Mouse (Mus musculus) hindbrain, embryonic 11.5 days (tissue): ENCODE results near the gene Gm13275. TPM values are rescaled to one million over a fixed set of nuclear protein-coding genes. Genes with fewer than 3 reads are reported as not detected.
A peak's percentile ranks its signal among the peaks of the same experiment; 100 is the strongest.
"Not testable (repeated sequence)": the region's sequence is repeated elsewhere in the genome, so short reads cannot be mapped to it uniquely, and the experiment has no call there.

Experiments used
- ATAC-seq: fragments of 200-750 bp; cut with Nextera tagmentation; 2 replicates; pipeline ENCODE4 v1.8.0; 2017; ENCODE audit warnings: mild to moderate bottlenecking, moderate TSS enrichment, moderate library complexity; ENCODE audit not compliant: low FRiP score
- DNase-seq: peaks from one replicate; pipeline ENCODE4 v3.0.0-alpha.2; 2015; ENCODE audit warnings: low spot score
- H3K27ac ChIP-seq: fragments of 300-500 bp; sonication (generic); 2 replicates; pipeline ENCODE4 v1.5.1; 2014; ENCODE audit warnings: mild to moderate bottlenecking, low read depth, low read length
- H3K27me3 ChIP-seq: fragments of 300-500 bp; sonication (generic); 2 replicates; pipeline ENCODE4 v1.6.1; 2014; ENCODE audit warnings: mild to moderate bottlenecking, low read length, moderate library complexity, mixed read lengths; ENCODE audit not compliant: control insufficient read depth, insufficient read depth
- H3K36me3 ChIP-seq: fragments of 300-500 bp; sonication (generic); 2 replicates; pipeline ENCODE4 v1.6.1; 2014; ENCODE audit warnings: mild to moderate bottlenecking, low read length, moderate library complexity, mixed read lengths; ENCODE audit not compliant: control insufficient read depth, insufficient read depth
- H3K4me1 ChIP-seq: fragments of 300-500 bp; sonication (generic); replicated peaks from 2 replicates; pipeline ENCODE4 v1.6.1; 2014; ENCODE audit warnings: low read length, mixed read lengths; ENCODE audit not compliant: control insufficient read depth, insufficient read depth
- H3K4me2 ChIP-seq: fragments of 300-500 bp; sonication (generic); replicated peaks from 2 replicates; pipeline ENCODE4 v1.6.1; 2014; ENCODE audit warnings: mild to moderate bottlenecking, low read depth, low read length
- H3K4me3 ChIP-seq: fragments of 300-500 bp; sonication (generic); 2 replicates; pipeline ENCODE4 v1.5.1; 2014; ENCODE audit warnings: low read depth, low read length
- H3K9ac ChIP-seq: fragments of 300-500 bp; sonication (generic); 2 replicates; pipeline ENCODE4 v1.6.1; 2014; ENCODE audit warnings: low read depth, low read length
- H3K9me3 ChIP-seq: fragments of 300-500 bp; sonication (generic); 2 replicates; pipeline ENCODE4 v1.6.1; 2016; ENCODE audit warnings: low read length; ENCODE audit not compliant: control insufficient read depth
- WGBS: fragments of 180-500 bp; shearing (Covaris S2); extraction: QIAGEN DNeasy Blood & Tissue Kit; methylation state at CpG from one replicate; pipeline ENCODE4 v1.1.7; 2014; 5-methylcytosine and 5-hydroxymethylcytosine counted together
- polyA plus RNA-seq: library from polyadenylated mRNA; unstranded; fragments of >200 nt; fragmentation: Nextera tagmentation; extraction: Ambion mirVana; gene quantifications from 2 replicates; pipeline ENCODE4 v1.2.1, GENCODE M21; 2014

Gm13275 gene
- polyA plus RNA-seq = not detected in 2 replicates

DNA sequence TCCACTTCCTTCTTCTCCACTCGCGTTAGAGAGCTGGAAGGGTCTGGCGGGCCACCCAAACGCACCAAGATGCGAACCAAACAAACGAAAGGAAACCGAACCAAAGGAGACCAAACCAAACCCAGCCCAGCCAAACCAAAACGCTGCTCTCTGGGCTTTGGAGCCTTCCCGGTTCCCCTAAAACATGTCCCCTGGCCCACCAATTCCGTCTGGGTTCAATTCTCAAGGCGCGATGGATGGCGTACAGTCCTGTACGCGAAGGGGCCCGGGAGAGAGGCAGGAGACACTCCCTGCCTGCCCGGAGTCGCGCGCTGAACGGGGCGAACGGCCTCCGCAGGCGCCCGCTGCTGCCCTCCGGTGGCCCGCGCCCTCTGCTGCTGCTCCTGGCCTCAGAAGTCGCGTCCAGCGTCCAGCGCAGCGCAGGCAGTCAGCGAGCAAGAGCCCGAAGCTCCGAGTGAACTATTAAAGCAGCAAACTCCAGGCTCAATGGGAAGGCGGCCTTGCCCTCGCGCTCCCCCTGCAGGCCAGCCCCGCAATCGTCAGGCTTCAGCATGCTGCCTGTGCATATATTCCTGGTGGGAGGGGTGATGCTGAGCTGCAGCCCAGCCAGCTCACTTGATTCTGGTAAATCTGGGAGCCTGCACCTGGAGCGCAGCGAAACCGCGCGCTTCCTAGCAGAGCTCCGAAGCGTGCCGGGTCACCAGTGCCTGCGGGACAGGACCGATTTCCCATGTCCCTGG is at the start of gene Gm13275:
TSS of gene Gm13275 (plus strand) at position 552 of the 740 bp plus-strand sequence.
- not testable (repeated sequence) for H3K4me1 ChIP-seq, H3K9me3 ChIP-seq, ATAC-seq, H3K9ac ChIP-seq, DNase-seq, H3K4me3 ChIP-seq, H3K36me3 ChIP-seq, H3K27me3 ChIP-seq, H3K27ac ChIP-seq, H3K4me2 ChIP-seq
- WGBS = 0% methylated on average over 4 of the region's 52 CpGs

DNA sequence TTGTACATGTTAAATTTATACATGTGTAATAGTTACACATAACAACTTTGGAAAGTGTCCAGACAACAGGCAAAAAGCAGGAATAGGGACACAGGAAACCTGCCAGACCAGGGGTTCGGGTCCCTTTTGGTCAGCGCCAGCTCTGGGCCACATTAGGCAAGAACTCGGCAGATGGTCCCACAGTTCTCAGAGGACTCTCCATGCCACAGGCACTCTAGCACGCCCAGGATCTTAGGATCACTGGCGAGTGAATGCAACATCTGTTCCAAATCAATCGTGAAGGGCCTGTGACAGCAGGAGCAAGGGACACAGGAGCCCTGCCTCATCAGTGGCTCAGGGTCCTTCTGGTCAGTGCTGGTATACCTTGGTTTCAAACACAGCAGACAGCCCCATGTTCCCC is 44.4 kb upstream of the Gm13275 start:
- Histone ChIP-seq H3K9me3 (no peaks in the 10 kb centered on the region), H3K4me1 (no peaks in the 10 kb centered on the region), H3K27me3 (no peaks in the 10 kb centered on the region), H3K27ac (no peak overlapping the region), H3K36me3 (no peaks in the 10 kb centered on the region), H3K9ac (no peak overlapping the region), H3K4me2 (no peak overlapping the region), H3K4me3 (no peak overlapping the region)
- no peak for DNase-seq
- 60% methylated on average over 6 of the region's 6 CpGs for WGBS
- no peak for ATAC-seq

GRCm38 (mm10) chr4:88754818-88755340 is 39.4 kb upstream of the Gm13275 start, which contains the start of gene Gm13271:
TSS of gene Gm13271 (plus strand) at chr4:88754868.
- not testable (repeated sequence) for H3K36me3 ChIP-seq, H3K27me3 ChIP-seq, H3K4me2 ChIP-seq, ATAC-seq, H3K4me1 ChIP-seq, H3K9ac ChIP-seq, H3K4me3 ChIP-seq, DNase-seq, H3K27ac ChIP-seq, H3K9me3 ChIP-seq
- 79% methylated on average over 15 of the region's 15 CpGs for WGBS

DNA sequence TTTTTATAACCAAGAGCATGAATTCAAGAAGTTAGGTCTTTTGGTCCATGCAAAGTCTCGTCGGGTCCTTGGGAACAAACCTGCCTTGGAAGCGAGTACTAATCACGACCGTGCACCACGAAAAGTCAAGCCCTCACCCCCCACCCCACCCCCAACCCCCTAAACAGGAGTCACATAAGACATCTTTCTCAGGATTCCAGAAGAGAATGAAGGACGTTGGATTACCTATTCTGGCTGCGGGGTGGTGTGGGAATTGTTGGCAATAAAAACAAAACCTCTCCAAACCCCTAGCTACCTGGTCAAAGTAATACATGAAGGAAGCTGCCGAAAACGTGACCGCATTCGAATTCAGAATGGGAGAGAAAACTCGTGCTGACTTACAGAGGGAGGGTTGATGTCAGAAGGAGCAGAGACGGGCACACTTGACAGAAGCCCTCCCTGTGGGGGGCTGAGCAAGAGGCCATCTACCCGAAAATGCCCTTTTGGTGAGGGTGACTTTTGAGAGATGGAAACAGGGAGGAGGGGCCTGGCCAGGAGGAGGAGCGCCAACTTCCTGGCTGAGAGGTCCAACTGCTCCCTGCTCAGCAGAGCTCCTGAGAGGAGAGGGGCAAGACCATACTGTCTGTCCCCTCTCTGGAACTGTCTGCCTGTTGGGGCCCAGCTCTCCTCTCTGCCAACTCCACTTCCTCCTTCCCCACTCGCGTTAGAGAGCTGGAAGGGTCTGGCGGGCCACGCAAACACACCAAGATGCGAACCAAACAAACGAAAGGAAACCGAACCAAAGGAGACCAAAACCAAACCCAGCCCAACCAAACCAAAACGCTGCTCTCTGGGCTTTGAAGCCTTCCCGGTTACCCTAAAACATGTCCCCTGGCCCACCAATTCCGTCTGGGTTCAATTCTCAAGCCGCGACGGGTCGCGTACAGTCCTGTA is 37.4 kb upstream of the Gm13275 start:
- peak overlapping the region; percentile 49 for H3K27ac ChIP-seq
- peak overlapping the region; percentile 44 for H3K4me3 ChIP-seq
- 10% methylated on average over 28 of the region's 31 CpGs for WGBS
- H3K4me1 ChIP-seq, H3K9me3 ChIP-seq, H3K36me3 ChIP-seq, H3K9ac ChIP-seq, ATAC-seq, H3K27me3 ChIP-seq: not testable (repeated sequence)
- peak; percentile 59 for DNase-seq
- H3K4me2 ChIP-seq = peak overlapping the region; percentile 68

DNA sequence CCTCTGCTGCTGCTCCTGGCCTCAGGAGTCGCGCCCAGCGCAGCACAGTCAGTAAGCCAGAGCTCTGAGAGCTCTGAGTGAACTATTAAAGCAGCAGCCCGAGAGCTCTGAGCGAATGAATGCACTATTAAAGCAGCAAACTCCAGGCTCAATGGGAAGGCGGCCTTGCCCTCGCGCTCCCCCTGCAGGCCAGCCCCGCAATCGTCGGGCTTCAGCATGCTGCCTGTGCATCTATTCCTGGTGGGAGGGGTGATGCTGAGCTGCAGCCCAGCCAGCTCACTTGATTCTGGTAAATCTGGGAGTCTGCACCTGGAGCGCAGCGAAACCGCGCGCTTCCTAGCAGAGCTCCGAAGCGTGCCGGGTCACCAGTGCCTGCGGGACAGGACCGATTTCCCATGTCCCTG is 36.7 kb upstream of the Gm13275 start:
- WGBS = under 1% methylated on average over 18 of the region's 21 CpGs
- not testable (repeated sequence) for H3K36me3 ChIP-seq

DNA sequence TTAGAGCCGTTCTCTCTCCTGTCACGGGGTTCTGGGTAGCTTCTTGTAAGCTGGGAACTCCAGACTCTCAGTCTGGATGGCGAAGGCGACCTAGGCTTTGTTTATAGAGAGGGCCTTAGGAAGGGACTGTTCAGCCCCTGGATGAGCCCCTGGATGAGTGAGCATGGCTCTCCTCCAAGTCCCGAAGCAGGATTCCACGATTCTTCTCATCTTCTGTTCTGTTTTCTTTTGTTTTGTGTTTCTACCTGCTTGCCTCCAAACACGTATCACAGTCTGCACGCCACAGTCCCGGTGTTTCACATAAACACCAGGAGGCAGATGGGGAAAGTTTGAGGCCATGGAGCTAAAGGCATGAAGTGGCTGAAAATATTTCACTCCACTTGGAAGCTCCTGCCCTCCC is 35.5 kb upstream of the Gm13275 start:
- ATAC-seq, H3K9me3 ChIP-seq, H3K27me3 ChIP-seq: not testable (repeated sequence)

More for the DNA sequence above, 36.7 kb upstream of the Gm13275 start:
- H3K4me3 ChIP-seq = peak overlapping the region; percentile 44
- DNase-seq = peak; percentile 81
- not testable (repeated sequence) for H3K27me3 ChIP-seq, H3K4me1 ChIP-seq, H3K9ac ChIP-seq, H3K9me3 ChIP-seq
- peak overlapping the region; percentile 68 for H3K4me2 ChIP-seq
- peak; percentile 100 for ATAC-seq
- H3K27ac ChIP-seq = peak overlapping the region; percentile 49

DNA sequence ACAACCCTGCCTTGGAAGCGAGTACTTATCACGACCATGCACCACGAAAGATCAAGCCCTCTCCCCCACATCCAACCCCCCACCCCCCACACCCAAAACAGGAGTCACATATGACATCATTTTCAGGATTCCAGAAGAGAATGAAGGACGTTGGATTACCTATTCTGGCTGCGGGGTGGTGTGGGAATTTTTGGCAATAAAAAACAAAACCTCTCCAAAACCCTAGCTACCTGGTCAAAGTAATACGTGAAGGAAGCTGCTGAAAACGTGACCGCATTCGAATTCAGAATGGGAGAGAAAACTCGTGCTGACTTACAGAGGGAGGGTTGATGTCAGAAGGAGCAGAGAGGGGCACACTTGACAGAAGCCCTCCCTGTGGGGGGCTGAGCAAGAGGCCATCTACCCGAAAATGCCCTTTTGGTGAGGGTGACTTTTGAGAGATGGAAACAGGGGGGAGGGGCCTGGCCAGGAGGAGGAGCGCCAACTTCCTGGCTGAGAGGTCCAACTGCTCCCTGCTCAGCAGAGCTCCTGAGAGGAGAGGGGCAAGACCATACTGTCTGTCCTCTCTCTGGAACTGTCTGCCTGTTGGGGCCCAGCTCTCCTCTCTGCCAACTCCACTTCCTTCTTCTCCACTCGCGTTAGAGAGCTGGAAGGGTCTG is 34.5 kb upstream of the Gm13275 start, which contains the start of gene Gm13283:
TSS of gene Gm13283 (plus strand) at position 510 of the 659 bp plus-strand sequence.
- not testable (repeated sequence) for H3K9me3 ChIP-seq, ATAC-seq, H3K9ac ChIP-seq, H3K27me3 ChIP-seq, H3K4me1 ChIP-seq, H3K27ac ChIP-seq, H3K36me3 ChIP-seq, DNase-seq
- Histone ChIP-seq H3K4me2 (peak within 1 kb of the TSS; percentile 29), H3K4me3 (0 out of 2 replicates have a peak within 1 kb of the TSS, but pooled peaks have one; percentile 13)
- WGBS = 39% methylated on average over 6 of the region's 14 CpGs

More for the DNA sequence above, 35.5 kb upstream of the Gm13275 start:
- not testable (repeated sequence) for H3K9ac ChIP-seq, DNase-seq, H3K36me3 ChIP-seq, H3K4me1 ChIP-seq, H3K27ac ChIP-seq, H3K4me2 ChIP-seq, H3K4me3 ChIP-seq
- WGBS = 82% methylated on average over 9 of the region's 9 CpGs

- 0 out of 2 replicates have a peak overlapping the region, but pooled peaks have one; percentile 13 for H3K4me3 ChIP-seq
- DNase-seq = peak; percentile 66
- H3K4me1 ChIP-seq, H3K36me3 ChIP-seq, H3K9ac ChIP-seq, H3K9me3 ChIP-seq, H3K27me3 ChIP-seq, H3K27ac ChIP-seq, ATAC-seq: not testable (repeated sequence)
- peak overlapping the region; percentile 29 for H3K4me2 ChIP-seq
- WGBS = 1% methylated on average over 11 of the region's 28 CpGs
Measured at GRCm38 (mm10) chr4:88760431-88760830, 33.9 kb upstream of the Gm13275 start.
